8 mouse cellular contexts compared by ENCODE assay signal in genomic region chr1:55130943-55131401, GRCm38 (mm10). TPM values are rescaled to one million over a fixed set of nuclear protein-coding genes. Genes with fewer than 3 reads are reported as not detected.
DNase-seq lines count a peak whose midpoint lies in the region; ATAC-seq and TF ChIP-seq lines count a peak whose summit lies in the region.

Gene Mob4, plus strand, starts transcription at chr1:55131231.

- peak within 1 kb of the TSS; percentile 99 for H3K27ac ChIP-seq in hindbrain, embryonic 10.5 days
- peak within 1 kb of the TSS; percentile 99 for H3K27ac ChIP-seq in lung, postnatal 0 days (ENCODE audit: low read length)

- TF ChIP-seq CTCF in lung, postnatal 0 days (IDR thresholded peaks at IDR 0.05): no peak

- H3K4me3 ChIP-seq in hindbrain, embryonic 10.5 days: peak within 1 kb of the TSS; percentile 89
- H3K4me3 ChIP-seq in lung, postnatal 0 days (ENCODE audit: low read depth, low read length): peak within 1 kb of the TSS; percentile 97

- peaks cover 26% of the 10 kb centered on the region for H3K4me1 ChIP-seq in hindbrain, embryonic 10.5 days (replicated peaks)
- peaks cover 11% of the 10 kb centered on the region; the same call in 1 of the 2 replicates for H3K4me1 ChIP-seq in lung, postnatal 0 days (ENCODE audit: insufficient read depth, low read depth, low read length)

- no peaks in the 10 kb centered on the region for H3K27me3 ChIP-seq in hindbrain, embryonic 10.5 days (ENCODE audit: insufficient read depth, poor library complexity, severe bottlenecking)
- no peaks in the 10 kb centered on the region for H3K27me3 ChIP-seq in lung, postnatal 0 days (replicated peaks; ENCODE audit: insufficient read depth, low read length)

- no peak for TF ChIP-seq EP300 in lung, postnatal 0 days (IDR thresholded peaks at IDR 0.05)

- under 1% methylated on average over 41 of the region's 42 CpGs for WGBS in hindbrain, embryonic 10.5 days
- 1% methylated on average over 37 of the region's 42 CpGs for WGBS in lung, postnatal 0 days

- peaks cover 22% of the 10 kb centered on the region for H3K36me3 ChIP-seq in hindbrain, embryonic 10.5 days
- H3K36me3 ChIP-seq in lung, postnatal 0 days (ENCODE audit: insufficient read depth, low read length): 0 out of 2 replicates have a peak, but pooled peaks cover 4% of the 10 kb centered on the region

- DNase-seq in MEL-GATA-1-ER (ENCODE audit: extremely low read depth, low read depth): peak; percentile 85
- DNase-seq in cerebellum, adult 8-10 months: peak; percentile 90
- DNase-seq in hindbrain, embryonic 10.5 days (ENCODE audit: low spot score): peak; percentile 94
- DNase-seq in layer of hippocampus, adult 9-11 months: peak; percentile 90
- DNase-seq in lung, postnatal 0 days (ENCODE audit: low spot score): peak; percentile 96
- DNase-seq in ovary, postnatal 14 days (ENCODE audit: low spot score): peak; percentile 91
- DNase-seq in thymus, postnatal 14 days: peak; percentile 95

- peak within 1 kb of the TSS; percentile 98 for H3K9ac ChIP-seq in lung, postnatal 0 days (replicated peaks; ENCODE audit: low read depth)

- H3K4me2 ChIP-seq in lung, postnatal 0 days (replicated peaks; ENCODE audit: low read depth, low read length): peak within 1 kb of the TSS; percentile 55

- no peaks in the 10 kb centered on the region for H3K9me3 ChIP-seq in hindbrain, embryonic 10.5 days
- H3K9me3 ChIP-seq in lung, postnatal 0 days (ENCODE audit: low read length): no peaks in the 10 kb centered on the region

- peak; percentile 97 for ATAC-seq in frontal cortex, adult (ENCODE audit: low TSS enrichment)
- ATAC-seq in lung, postnatal 0 days: peak; percentile 96

RNA-seq across cellular contexts. Expression of gene Mob4, which starts in this region (rescaled TPM):
- 117 and 138 TPM in 2 replicates for polyA plus RNA-seq in hindbrain, embryonic 10.5 days (2016; fragmentation: Nextera tagmentation; extraction: Ambion mirVana)
- polyA plus RNA-seq in lung, postnatal 0 days (2015; fragmentation: Nextera tagmentation; extraction: Ambion mirVana): 109 and 114 TPM in 2 replicates

Comparison
In these comparisons a context has a peak if more than half of its experiments do, and no peak if none do; other contexts are left out.
1. Peak in every context shown above with its lines: DNase-seq, ATAC-seq, H3K4me3 ChIP-seq and H3K27ac ChIP-seq.